Mouse (Mus musculus) heart, adult 2 months (tissue): ENCODE measurements at regions not wholly inside any gene's neighbourhood (a gene's known extent, or its start where the extent isn't known, plus 50 kb on each side); places are given as distances from the start of the nearest gene placed in this dataset.

Source experiments
- DNase-seq, 2 experiments: peaks; one replicate each; pipeline ENCODE4 v3.0.0; 2021
- H3K27ac ChIP-seq: fragments of 200-600 bp; 2 replicates; pipeline ENCODE4 v1.8.1; 2022
- H3K27me3 ChIP-seq: fragments of 200-500 bp; 2 replicates; pipeline ENCODE4 v1.6.1; 2012; ENCODE audit warnings: mild to moderate bottlenecking, low read length, inconsistent platforms, mixed read lengths; ENCODE audit not compliant: control insufficient read depth, insufficient read depth
- H3K36me3 ChIP-seq: fragments of 200-500 bp; 2 replicates; pipeline ENCODE4 v1.6.1; 2012; ENCODE audit warnings: low read length, inconsistent platforms; ENCODE audit not compliant: control insufficient read depth, insufficient read depth
- H3K4me1 ChIP-seq: fragments of 200-500 bp; 2 replicates; pipeline ENCODE4 v1.6.1; 2011; ENCODE audit warnings: low read length; ENCODE audit not compliant: control insufficient read depth, insufficient read depth
- H3K4me3 ChIP-seq: fragments of 200-600 bp; 2 replicates; pipeline ENCODE4 v1.8.1; 2022
- H3K79me2 ChIP-seq: fragments of 200-500 bp; replicated peaks from 2 replicates; pipeline ENCODE4 v1.6.1; 2012; ENCODE audit warnings: mild to moderate bottlenecking, inconsistent platforms, low read length, moderate library complexity, mixed read lengths; ENCODE audit not compliant: control insufficient read depth, insufficient read depth
- H3K9ac ChIP-seq: fragments of 200-500 bp; 2 replicates; pipeline ENCODE4 v1.6.1; 2012; ENCODE audit warnings: low read depth, mild to moderate bottlenecking, control low read depth, inconsistent platforms, low read length, mixed read lengths
- CTCF ChIP-seq: fragments of 200-600 bp; IDR thresholded peaks from 2 replicates; pipeline ENCODE4 v1.8.1; 2022; ENCODE audit warnings: antibody characterized with exemption, mild to moderate bottlenecking, moderate library complexity
- EP300 ChIP-seq: fragments of 200-500 bp; IDR thresholded peaks from 2 replicates; pipeline ENCODE4 v1.6.1; 2011; ENCODE audit warnings: low read depth, low read length, control low read depth; ENCODE audit not compliant: insufficient read depth
- POLR2A ChIP-seq: fragments of 200-500 bp; IDR thresholded peaks from 2 replicates; pipeline ENCODE4 v1.6.1; 2011; ENCODE audit warnings: mild to moderate bottlenecking, low read depth, low read length, control low read depth; ENCODE audit not compliant: insufficient read depth
- WGBS: fragments of 180-500 bp; shearing (Covaris S2); methylation state at CpG from one replicate; pipeline ENCODE4 v1.1.7; 2018; 5-methylcytosine and 5-hydroxymethylcytosine counted together
- intact Hi-C: fragments of 180-260 bp; cut with DNase I; formaldehyde crosslinking; loops from one replicate; pipeline ENCODE4 v1.15.1; 2025

GRCm38 (mm10) chr13:113536306-113536705 is 82.1 kb downstream of the Snx18 start:
- no peak overlapping the region for H3K9ac ChIP-seq
- WGBS = 82% methylated on average over 4 of the region's 4 CpGs
- H3K27ac ChIP-seq = no peak overlapping the region
- no peak for TF ChIP-seq POLR2A
- no peak for TF ChIP-seq CTCF
- no peaks in the 10 kb centered on the region for H3K27me3 ChIP-seq
- intact Hi-C loops = no loop called here
- no peak overlapping the region for H3K4me3 ChIP-seq
- H3K36me3 ChIP-seq = no peaks in the 10 kb centered on the region
- no peaks in the 10 kb centered on the region for H3K4me1 ChIP-seq
- H3K79me2 ChIP-seq = no peaks in the 10 kb centered on the region
- no peak for DNase-seq

- 82% methylated on average over 8 of the region's 8 CpGs for WGBS
- TF ChIP-seq EP300 = no peak
- TF ChIP-seq POLR2A = no peak
- TF ChIP-seq CTCF = no peak
- intact Hi-C loops = no loop called here
- H3K79me2 ChIP-seq = no peaks in the 10 kb centered on the region
- no peaks in the 10 kb centered on the region for H3K4me1 ChIP-seq
- H3K27ac ChIP-seq = peak overlapping the region; percentile 54
- no peak for DNase-seq
- no peaks in the 10 kb centered on the region for H3K36me3 ChIP-seq
- H3K27me3 ChIP-seq = no peaks in the 10 kb centered on the region
- H3K9ac ChIP-seq = no peak overlapping the region
- H3K4me3 ChIP-seq = no peak overlapping the region
Observed at GRCm38 (mm10) chr13:113534664-113535455, 83.5 kb downstream of the Snx18 start.

GRCm38 (mm10) chr13:113533884-113534445 is 84.4 kb downstream of the Snx18 start:
- H3K27ac ChIP-seq = peak overlapping the region; percentile 54
- no peaks in the 10 kb centered on the region for H3K79me2 ChIP-seq

GRCm38 (mm10) chr13:113526997-113527396 is 91.4 kb downstream of the Snx18 start:
- H3K4me3 ChIP-seq = no peak overlapping the region
- H3K79me2 ChIP-seq = no peaks in the 10 kb centered on the region
- WGBS = 55% methylated on average over 6 of the region's 6 CpGs
- no peaks in the 10 kb centered on the region for H3K36me3 ChIP-seq
- H3K9ac ChIP-seq = no peak overlapping the region
- intact Hi-C loops = no loop called here
- H3K27me3 ChIP-seq = no peaks in the 10 kb centered on the region
- peak in 1 of 2 experiments; percentile 61 for DNase-seq
- H3K4me1 ChIP-seq = peaks cover 2% of the 10 kb centered on the region; the same call in 1 of the 2 replicates
- peak overlapping the region; percentile 57 for H3K27ac ChIP-seq
- TF ChIP-seq CTCF (no peak), EP300 (no peak), POLR2A (no peak)

More at GRCm38 (mm10) chr13:113533884-113534445, 84.4 kb downstream of the Snx18 start:
- no peaks in the 10 kb centered on the region for H3K27me3 ChIP-seq
- intact Hi-C loops = no loop called here
- H3K4me1 ChIP-seq = no peaks in the 10 kb centered on the region
- no peaks in the 10 kb centered on the region for H3K36me3 ChIP-seq
- no peak overlapping the region for H3K4me3 ChIP-seq
- H3K9ac ChIP-seq = no peak overlapping the region
- DNase-seq = no peak
- 69% methylated on average over 4 of the region's 4 CpGs for whole genome bisulfite sequencing
- no peak for TF ChIP-seq CTCF
- TF ChIP-seq EP300 = no peak
- no peak for TF ChIP-seq POLR2A

- DNase-seq = peak in 1 of 2 experiments; percentile 11
- no peaks in the 10 kb centered on the region for H3K79me2 ChIP-seq
- intact Hi-C loops = no loop called here
- H3K27ac ChIP-seq = no peak overlapping the region; the same call in 1 of the 2 replicates
- no peaks in the 10 kb centered on the region for H3K27me3 ChIP-seq
- TF ChIP-seq CTCF (no peak), POLR2A (no peak), EP300 (no peak)
- H3K4me3 ChIP-seq = no peak overlapping the region
- 47% methylated on average over 5 of the region's 5 CpGs for WGBS
- no peaks in the 10 kb centered on the region for H3K36me3 ChIP-seq
- H3K4me1 ChIP-seq = peaks cover 2% of the 10 kb centered on the region; the same call in 1 of the 2 replicates
- no peak overlapping the region for H3K9ac ChIP-seq
Observed at GRCm38 (mm10) chr13:113523503-113523902, 94.9 kb downstream of the Snx18 start.

GRCm38 (mm10) chr13:113518144-113518543 is 100.2 kb downstream of the Snx18 start:
- Histone ChIP-seq H3K36me3 (no peaks in the 10 kb centered on the region), H3K27me3 (no peaks in the 10 kb centered on the region), H3K4me1 (peaks cover 6% of the 10 kb centered on the region), H3K79me2 (no peaks in the 10 kb centered on the region), H3K27ac (no peak overlapping the region), H3K4me3 (no peak overlapping the region), H3K9ac (no peak overlapping the region)
- WGBS = 79% methylated on average over 6 of the region's 6 CpGs
- intact Hi-C loops = no loop called here
- DNase-seq = no peak
- no peak for TF ChIP-seq CTCF
- TF ChIP-seq EP300 = no peak
- TF ChIP-seq POLR2A = no peak
